Mouse (Mus musculus) lung, embryonic 16.5 days (tissue): ENCODE measurements around the gene Flna. TPM values are rescaled to one million over a fixed set of nuclear protein-coding genes. Genes with fewer than 3 reads are reported as not detected.
A peak's percentile ranks its signal among the peaks of the same experiment; 100 is the strongest.

Source experiments
- ATAC-seq: fragments of 200-750 bp; cut with Nextera tagmentation; 2 replicates; pipeline ENCODE4 v1.8.0; 2017; ENCODE audit warnings: low read depth, mild to moderate bottlenecking, moderate library complexity
- H3K27ac ChIP-seq: fragments of 300-500 bp; sonication (generic); 2 replicates; pipeline ENCODE4 v1.5.1; 2014; ENCODE audit warnings: mild to moderate bottlenecking, control low read depth, low read length
- H3K27me3 ChIP-seq: fragments of 300-500 bp; sonication (generic); 2 replicates; pipeline ENCODE4 v1.6.1; 2014; ENCODE audit warnings: low read depth, low read length, mixed read lengths; ENCODE audit not compliant: control insufficient read depth, insufficient read depth
- H3K36me3 ChIP-seq: fragments of 300-500 bp; sonication (generic); 2 replicates; pipeline ENCODE4 v1.6.1; 2014; ENCODE audit warnings: low read length; ENCODE audit not compliant: control insufficient read depth, insufficient read depth
- H3K4me1 ChIP-seq: fragments of 300-500 bp; sonication (generic); replicated peaks from 2 replicates; pipeline ENCODE4 v1.6.1; 2014; ENCODE audit warnings: low read length, mixed read lengths; ENCODE audit not compliant: control insufficient read depth, insufficient read depth
- H3K4me2 ChIP-seq: fragments of 300-500 bp; sonication (generic); 2 replicates; pipeline ENCODE4 v1.6.1; 2014; ENCODE audit warnings: low read depth, low read length, control low read depth
- H3K4me3 ChIP-seq: fragments of 300-500 bp; sonication (generic); 2 replicates; pipeline ENCODE4 v1.5.1; 2014; ENCODE audit warnings: mild to moderate bottlenecking, low read length, control low read depth
- H3K9ac ChIP-seq: fragments of 300-500 bp; sonication (generic); 2 replicates; pipeline ENCODE4 v1.6.1; 2014; ENCODE audit warnings: low read length, control low read depth
- H3K9me3 ChIP-seq: fragments of 300-500 bp; sonication (generic); 2 replicates; pipeline ENCODE4 v1.6.1; 2016; ENCODE audit warnings: low read length; ENCODE audit not compliant: control insufficient read depth
- WGBS: fragments of 180-500 bp; shearing (Covaris S2); extraction: QIAGEN DNeasy Blood & Tissue Kit; methylation state at CpG from one replicate; pipeline ENCODE4 v1.1.7; 2014; 5-methylcytosine and 5-hydroxymethylcytosine counted together
- polyA plus RNA-seq: library from polyadenylated mRNA; unstranded; fragments of >200 nt; fragmentation: Nextera tagmentation; extraction: Ambion mirVana; gene quantifications from 2 replicates; pipeline ENCODE4 v1.2.1, GENCODE M21; 2015

Flna gene
- 372 and 374 TPM in 2 replicates for polyA plus RNA-seq

DNA sequence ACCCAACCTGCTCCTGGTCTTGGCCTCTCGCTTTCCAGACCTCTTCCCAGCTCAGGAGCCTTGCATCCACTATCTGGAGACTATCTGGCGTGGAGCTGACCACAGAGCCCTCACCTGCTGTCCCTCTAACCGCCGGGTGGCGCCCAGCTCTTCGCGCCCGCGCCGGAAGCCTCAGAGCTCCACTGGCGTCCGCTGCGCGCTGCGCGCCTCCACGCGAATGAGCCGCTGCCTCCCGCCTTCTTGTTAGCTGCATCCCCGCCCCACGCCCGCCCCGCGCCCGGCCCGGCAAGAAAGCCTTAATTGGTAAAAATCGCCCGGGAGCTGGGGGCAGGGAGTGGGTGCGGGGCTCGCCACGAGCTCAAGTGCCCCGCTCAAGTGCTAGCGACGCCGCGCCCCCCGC is at the start of gene Flna:
Flna (minus strand) TSS at position 206 of the 400 bp plus-strand sequence.
- peak within 1 kb of the TSS; percentile 70 for H3K9ac ChIP-seq

DNA sequence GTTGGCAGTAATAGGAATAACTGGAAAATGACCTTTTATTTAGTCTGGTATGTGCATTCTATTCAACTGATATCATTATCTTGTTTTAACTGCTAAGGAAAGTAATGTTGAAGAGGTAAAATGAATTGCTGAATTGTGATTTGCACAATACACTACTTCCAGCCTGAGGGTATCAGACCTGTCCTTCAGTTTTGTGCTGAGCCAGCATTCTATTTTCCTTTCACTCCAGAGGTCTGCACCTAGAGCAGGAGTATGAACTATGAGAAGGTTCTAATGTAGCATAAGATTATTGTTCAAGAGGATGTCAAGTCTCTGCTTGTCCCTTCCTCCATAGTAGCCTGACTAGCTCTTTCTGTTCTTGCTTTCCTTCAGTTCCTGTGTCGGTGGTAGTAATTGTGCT is 48.7 kb upstream of the Flna start:
- 77% methylated on average over 1 of the region's 1 CpGs for WGBS
- Histone ChIP-seq H3K9me3 (no peaks in the 10 kb centered on the region), H3K4me2 (no peak overlapping the region), H3K36me3 (peaks cover 4% of the 10 kb centered on the region; the same call in 1 of the 2 replicates), H3K27ac (no peak overlapping the region), H3K27me3 (no peaks in the 10 kb centered on the region), H3K9ac (no peak overlapping the region), H3K4me1 (peaks cover 2% of the 10 kb centered on the region; the same call in 1 of the 2 replicates), H3K4me3 (no peak overlapping the region)
- ATAC-seq, result no peak

More for the DNA sequence above, at the start of gene Flna:
- Histone ChIP-seq H3K27me3 (no peaks in the 10 kb centered on the region), H3K4me3 (peak within 1 kb of the TSS; percentile 52), H3K4me2 (peak within 1 kb of the TSS; percentile 62), H3K27ac (peak within 1 kb of the TSS; percentile 80), H3K4me1 (no peaks in the 10 kb centered on the region), H3K9me3 (no peaks in the 10 kb centered on the region), H3K36me3 (no peaks in the 10 kb centered on the region)
- WGBS, result 8% methylated on average over 36 of the region's 38 CpGs
- 0 out of 2 replicates have a peak, but pooled peaks have one; percentile 0 for ATAC-seq

DNA sequence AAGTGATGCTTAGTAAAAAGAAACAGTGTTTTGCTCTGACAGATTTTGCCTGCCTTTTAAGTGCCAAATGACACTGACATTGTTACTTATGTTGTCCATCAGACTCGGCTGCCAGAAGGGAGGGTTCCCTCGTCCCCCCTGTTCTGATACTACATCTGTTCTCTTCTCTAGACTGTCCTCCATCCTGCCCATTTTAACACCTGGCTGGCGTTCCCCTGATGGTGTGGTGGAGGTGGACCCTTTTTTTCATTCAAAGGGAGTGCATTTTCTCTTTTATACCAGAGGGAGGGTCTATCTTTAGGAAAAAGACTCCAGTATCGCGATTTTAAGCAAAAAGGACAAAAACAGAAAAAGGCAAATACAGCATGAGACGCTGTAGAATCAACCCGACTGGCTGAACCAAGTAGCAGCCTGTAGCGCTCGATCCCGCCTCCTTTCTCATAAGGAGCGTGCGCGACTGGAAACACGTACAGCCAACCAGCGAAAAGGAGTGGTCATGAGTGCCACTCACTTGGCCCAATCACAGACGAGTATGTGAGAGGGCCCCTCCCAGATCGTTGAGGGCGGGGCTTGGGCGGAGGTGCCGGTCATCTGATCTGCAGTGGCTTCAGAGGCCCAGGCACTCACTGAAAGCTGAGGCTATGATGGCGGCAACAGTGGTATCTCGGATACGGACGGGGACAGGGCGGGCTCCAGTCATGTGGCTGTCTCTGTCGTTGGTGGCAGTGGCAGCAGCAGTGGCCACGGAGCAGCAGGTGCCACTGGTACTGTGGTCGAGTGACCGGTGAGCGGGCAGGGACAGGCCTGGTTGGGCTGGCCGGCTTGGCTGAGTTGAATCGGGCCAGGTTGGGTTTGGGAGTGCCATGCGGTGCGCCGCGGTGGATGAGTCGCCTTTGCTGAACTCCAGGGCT is 47.2 kb upstream of the Flna start, which contains the start of gene Atp6ap1:
Atp6ap1 (plus strand) TSS at position 560 of the 911 bp plus-strand sequence.
- Histone ChIP-seq H3K4me3 (peak within 1 kb of the TSS; percentile 76), H3K27ac (peak within 1 kb of the TSS; percentile 52; the same call in 1 of the 2 replicates), H3K36me3 (0 out of 2 replicates have a peak, but pooled peaks cover 2% of the 10 kb centered on the region), H3K9ac (peak within 1 kb of the TSS; percentile 79), H3K4me2 (peak within 1 kb of the TSS; percentile 67), H3K27me3 (no peaks in the 10 kb centered on the region), H3K9me3 (no peaks in the 10 kb centered on the region), H3K4me1 (peaks cover 2% of the 10 kb centered on the region; the same call in 1 of the 2 replicates)
- peak; percentile 100 for ATAC-seq
- WGBS, result 11% methylated on average over 37 of the region's 37 CpGs

GRCm38 (mm10) chrX:74293431-74293830 is 43.8 kb upstream of the Flna start:
- no peaks in the 10 kb centered on the region for H3K27me3 ChIP-seq
- H3K36me3 ChIP-seq, result no peaks in the 10 kb centered on the region
- 70% methylated on average over 4 of the region's 4 CpGs for WGBS
- no peak overlapping the region for H3K4me3 ChIP-seq
- H3K9ac ChIP-seq, result no peak overlapping the region
- H3K4me1 ChIP-seq, result peaks cover 2% of the 10 kb centered on the region; the same call in 1 of the 2 replicates
- no peak overlapping the region for H3K4me2 ChIP-seq
- no peak for ATAC-seq
- no peak overlapping the region for H3K27ac ChIP-seq
- H3K9me3 ChIP-seq, result no peaks in the 10 kb centered on the region

- Histone ChIP-seq H3K4me2 (peak overlapping the region; percentile 78), H3K4me3 (peak overlapping the region; percentile 64), H3K27me3 (no peaks in the 10 kb centered on the region), H3K9me3 (no peaks in the 10 kb centered on the region), H3K36me3 (no peaks in the 10 kb centered on the region), H3K9ac (peak overlapping the region; percentile 77), H3K4me1 (peaks cover 4% of the 10 kb centered on the region; the same call in 1 of the 2 replicates), H3K27ac (peak overlapping the region; percentile 93)
- no peak; the same call in none of the 2 replicates for ATAC-seq
- WGBS, result 27% methylated on average over 5 of the region's 5 CpGs
Measured at GRCm38 (mm10) chrX:74283092-74283437, 33.4 kb upstream of the Flna start.

GRCm38 (mm10) chrX:74282395-74283091 is 32.9 kb upstream of the Flna start:
- H3K4me3 ChIP-seq, result peak overlapping the region; percentile 64
- H3K4me2 ChIP-seq, result peak overlapping the region; percentile 78
- no peaks in the 10 kb centered on the region for H3K27me3 ChIP-seq
- peak overlapping the region; percentile 93 for H3K27ac ChIP-seq
- H3K9ac ChIP-seq, result peak overlapping the region; percentile 77
- WGBS, result 18% methylated on average over 39 of the region's 39 CpGs
- peak; percentile 75 for ATAC-seq
- no peaks in the 10 kb centered on the region for H3K36me3 ChIP-seq
- H3K4me1 ChIP-seq, result peaks cover 4% of the 10 kb centered on the region; the same call in 1 of the 2 replicates
- no peaks in the 10 kb centered on the region for H3K9me3 ChIP-seq

DNA sequence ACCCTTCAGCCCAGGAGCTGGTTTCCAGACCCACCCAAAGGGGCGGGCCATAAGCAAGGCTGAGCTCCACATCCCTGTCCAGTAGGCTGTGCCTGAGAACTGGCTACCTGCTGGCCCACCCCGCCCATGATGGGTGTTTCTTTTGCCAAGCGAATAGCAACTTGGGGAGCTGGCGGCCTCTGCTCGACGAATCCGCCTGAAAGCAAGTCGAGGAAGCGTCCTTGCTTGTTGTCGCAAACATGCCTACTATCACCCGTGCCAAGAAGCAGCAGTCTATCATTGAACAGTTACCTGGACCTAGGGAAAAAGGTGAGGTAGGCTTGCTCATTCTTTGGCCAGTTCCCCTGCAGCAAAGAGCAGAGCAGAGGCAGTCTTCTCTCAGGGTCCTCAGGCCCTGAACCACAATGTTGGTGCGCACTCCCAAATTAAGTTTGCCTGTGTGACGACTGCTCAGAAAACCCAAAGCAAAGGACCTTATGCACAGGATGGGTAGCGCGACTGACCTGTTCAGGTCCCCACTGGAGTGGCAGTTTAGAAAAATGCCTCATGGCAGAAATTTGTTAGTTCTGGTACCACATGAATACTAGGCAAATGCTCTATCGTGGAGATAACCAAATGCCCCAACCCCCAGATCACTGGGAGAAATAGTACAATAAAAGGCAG is 32.2 kb upstream of the Flna start, which contains the start of the genes Taz and Dnase1l1:
Taz (plus strand) TSS at position 181 of the 663 bp plus-strand sequence.
Dnase1l1 (minus strand) TSS at position 606 of the 663 bp plus-strand sequence.
- peak; percentile 95 for ATAC-seq
- Histone ChIP-seq H3K9me3 (no peaks in the 10 kb centered on the region), H3K27ac (peak within 1 kb of the TSS; percentile 93), H3K4me3 (peak within 1 kb of the TSS; percentile 64), H3K4me1 (peaks cover 4% of the 10 kb centered on the region; the same call in 1 of the 2 replicates), H3K4me2 (peak within 1 kb of the TSS; percentile 78), H3K9ac (peak within 1 kb of the TSS; percentile 77), H3K36me3 (no peaks in the 10 kb centered on the region), H3K27me3 (no peaks in the 10 kb centered on the region)
- 13% methylated on average over 16 of the region's 16 CpGs for WGBS

- 0 out of 2 replicates have a peak, but pooled peaks have one; percentile 1 for ATAC-seq
- Histone ChIP-seq H3K36me3 (no peaks in the 10 kb centered on the region), H3K27me3 (no peaks in the 10 kb centered on the region), H3K27ac (peak overlapping the region; percentile 81), H3K9ac (peak overlapping the region; percentile 77), H3K4me1 (peaks cover 4% of the 10 kb centered on the region; the same call in 1 of the 2 replicates), H3K4me2 (peak overlapping the region; percentile 78), H3K4me3 (peak overlapping the region; percentile 64), H3K9me3 (no peaks in the 10 kb centered on the region)
- WGBS, result 13% methylated on average over 11 of the region's 14 CpGs
Measured at GRCm38 (mm10) chrX:74281041-74281731, 31.6 kb upstream of the Flna start.
